Mouse (Mus musculus) heart, embryonic 16.5 days (tissue): ENCODE measurements around the gene Gm10153. TPM values are rescaled to one million over a fixed set of nuclear protein-coding genes. Genes with fewer than 3 reads are reported as not detected.
"Not testable (repeated sequence)": the region's sequence is repeated elsewhere in the genome, so short reads cannot be mapped to it uniquely, and the experiment has no call there.

Source experiments
- ATAC-seq: fragments of 200-750 bp; cut with Nextera tagmentation; replicated peaks from 2 replicates; pipeline ENCODE4 v1.8.0; 2017; ENCODE audit warnings: moderate number of reproducible peaks; ENCODE audit not compliant: insufficient read depth, low FRiP score; ENCODE audit errors: extremely low read depth
- H3K27ac ChIP-seq: fragments of 300-500 bp; sonication (generic); 2 replicates; pipeline ENCODE4 v1.5.1; 2014; ENCODE audit warnings: mild to moderate bottlenecking, low read length, control low read depth, moderate library complexity
- H3K27me3 ChIP-seq: fragments of 300-500 bp; sonication (generic); 2 replicates; pipeline ENCODE4 v1.6.1; 2014; ENCODE audit warnings: low read length, mixed read lengths; ENCODE audit not compliant: control insufficient read depth, insufficient read depth
- H3K36me3 ChIP-seq: fragments of 300-500 bp; sonication (generic); 2 replicates; pipeline ENCODE4 v1.6.1; 2014; ENCODE audit not compliant: control insufficient read depth, insufficient read depth
- H3K4me1 ChIP-seq: fragments of 300-500 bp; sonication (generic); 2 replicates; pipeline ENCODE4 v1.6.1; 2014; ENCODE audit warnings: low read length, mixed read lengths; ENCODE audit not compliant: control insufficient read depth, insufficient read depth
- H3K4me2 ChIP-seq: fragments of 300-500 bp; sonication (generic); 2 replicates; pipeline ENCODE4 v1.6.1; 2014; ENCODE audit warnings: low read depth, mild to moderate bottlenecking, control low read depth, low read length
- H3K4me3 ChIP-seq: fragments of 300-500 bp; sonication (generic); 2 replicates; pipeline ENCODE4 v1.5.1; 2014; ENCODE audit warnings: mild to moderate bottlenecking, control low read depth, low read length
- H3K9ac ChIP-seq: fragments of 300-500 bp; sonication (generic); 2 replicates; pipeline ENCODE4 v1.6.1; 2014; ENCODE audit warnings: low read length, control low read depth
- H3K9me3 ChIP-seq: fragments of 300-500 bp; sonication (generic); replicated peaks from 2 replicates; pipeline ENCODE4 v1.6.1; 2016; ENCODE audit warnings: low read length; ENCODE audit not compliant: control insufficient read depth
- WGBS: fragments of 180-500 bp; shearing (Covaris S2); extraction: QIAGEN DNeasy Blood & Tissue Kit; methylation state at CpG from one replicate; pipeline ENCODE4 v1.1.7; 2014; 5-methylcytosine and 5-hydroxymethylcytosine counted together
- polyA plus RNA-seq: library from polyadenylated mRNA; unstranded; fragments of >200 nt; fragmentation: Nextera tagmentation; extraction: Ambion mirVana; gene quantifications from 2 replicates; pipeline ENCODE4 v1.2.1, GENCODE M21; 2015

Gm10153 gene
- not detected in 2 replicates for polyA plus RNA-seq

DNA sequence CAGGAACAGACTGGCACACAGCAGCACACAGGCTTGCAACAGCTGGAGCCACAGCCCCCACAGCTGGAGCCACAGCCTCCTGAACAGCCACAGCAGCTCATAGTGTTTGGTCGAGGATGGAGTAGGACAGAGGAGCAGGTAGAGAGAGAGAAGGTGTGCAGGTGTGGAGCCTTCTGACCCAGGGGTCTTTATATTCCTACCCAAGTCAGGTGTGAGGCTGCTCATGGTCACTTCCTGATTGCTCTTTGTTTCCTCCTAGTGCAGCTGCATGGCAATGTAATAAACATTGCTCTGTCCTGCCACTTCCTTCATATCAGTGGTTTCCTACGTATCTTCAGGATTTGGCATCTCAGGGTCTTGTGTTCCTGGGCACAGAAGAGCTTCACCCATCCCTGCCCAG lies at the start of gene Gm10153:
TSS of gene Gm10153 (minus strand) at position 101 of the 400 bp plus-strand sequence.
- H3K27ac ChIP-seq, result no peak within 1 kb of the TSS
- H3K36me3 ChIP-seq, result no peaks in the 10 kb centered on the region
- H3K9ac ChIP-seq, result no peak within 1 kb of the TSS
- peaks cover 4% of the 10 kb centered on the region; the same call in 1 of the 2 replicates for H3K9me3 ChIP-seq
- no peaks in the 10 kb centered on the region for H3K4me1 ChIP-seq
- no peaks in the 10 kb centered on the region for H3K27me3 ChIP-seq
- no peak within 1 kb of the TSS for H3K4me3 ChIP-seq
- H3K4me2 ChIP-seq, result no peak within 1 kb of the TSS
- ATAC-seq, result no peak
- WGBS, result 29% methylated on average over 2 of the region's 2 CpGs

DNA sequence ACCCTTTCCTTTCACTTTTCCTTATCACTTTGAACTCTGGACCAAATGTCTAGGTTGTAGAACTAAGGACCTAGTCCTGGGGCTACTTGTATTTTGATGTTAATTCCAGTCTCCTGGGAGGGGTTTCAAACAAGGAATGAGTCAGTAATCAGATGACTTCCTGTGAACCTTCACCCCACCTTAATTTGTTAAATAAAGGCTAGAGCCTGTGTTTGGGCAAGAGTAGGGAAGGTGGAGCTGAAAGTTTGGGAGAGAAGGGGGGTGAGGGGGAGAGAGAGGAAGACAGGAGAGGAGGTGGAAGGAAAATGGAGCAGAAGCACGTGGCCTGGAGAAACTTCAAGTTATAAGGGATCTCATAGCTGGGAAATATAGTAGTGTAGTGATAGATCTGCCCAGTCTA lies 41.4 kb upstream of the Gm10153 start:
- Histone ChIP-seq H3K4me3 (no peak overlapping the region), H3K4me1 (no peaks in the 10 kb centered on the region), H3K9me3 (peaks cover 6% of the 10 kb centered on the region), H3K4me2 (no peak overlapping the region), H3K27ac (no peak overlapping the region), H3K27me3 (no peaks in the 10 kb centered on the region), H3K9ac (no peak overlapping the region), H3K36me3 (no peaks in the 10 kb centered on the region)
- no peak for ATAC-seq
- WGBS, result 11% methylated on average over 1 of the region's 1 CpGs

DNA sequence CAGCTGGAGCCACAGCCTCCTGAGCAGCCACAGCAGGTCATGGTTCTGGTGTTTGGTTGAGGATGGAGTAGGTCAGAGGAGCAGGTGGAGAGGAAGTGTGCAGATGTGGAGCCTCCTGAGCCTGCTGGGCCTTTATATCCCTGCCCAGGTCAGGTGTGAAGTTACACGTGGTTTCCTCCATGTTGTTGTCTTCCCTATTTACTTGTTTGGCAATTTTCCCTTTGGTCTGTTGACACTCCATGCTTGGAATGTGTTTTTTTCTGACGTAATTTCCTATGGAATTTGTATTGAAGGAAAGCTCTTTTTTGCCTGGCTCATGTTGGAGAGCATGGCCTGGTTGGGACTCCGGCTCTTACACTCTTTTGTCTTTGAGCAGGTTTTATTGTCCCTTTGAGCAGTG lies 39.7 kb upstream of the Gm10153 start, which contains the start of gene Krtap5-5:
TSS of gene Krtap5-5 (minus strand) at position 101 of the 400 bp plus-strand sequence.
- not testable (repeated sequence) for H3K36me3 ChIP-seq, H3K9me3 ChIP-seq, H3K27ac ChIP-seq, H3K9ac ChIP-seq, H3K4me3 ChIP-seq, ATAC-seq, H3K4me2 ChIP-seq, H3K4me1 ChIP-seq, H3K27me3 ChIP-seq
- 39% methylated on average over 3 of the region's 3 CpGs for WGBS

DNA sequence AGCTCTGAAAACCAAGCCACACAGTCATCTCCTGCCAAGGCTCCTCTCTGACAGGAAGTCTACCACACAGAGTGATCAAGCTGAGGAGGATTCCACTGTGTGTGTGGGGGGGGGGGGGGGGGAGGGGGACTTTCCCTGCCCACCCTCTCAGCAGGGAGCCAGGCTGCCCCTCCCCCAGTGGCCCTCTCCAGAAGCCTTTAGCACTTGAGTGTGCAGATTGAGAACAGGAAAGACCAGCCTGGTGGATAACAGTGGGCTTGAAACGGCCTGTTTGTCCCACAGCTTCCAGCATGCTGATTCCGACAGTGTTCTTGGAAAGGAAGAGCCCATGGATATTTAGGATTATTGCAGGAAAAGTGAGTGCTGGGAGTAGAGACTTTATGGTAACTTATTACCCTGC lies 34.3 kb upstream of the Gm10153 start:
- H3K36me3 ChIP-seq, result no peaks in the 10 kb centered on the region
- no peak for ATAC-seq
- H3K4me1 ChIP-seq, result no peaks in the 10 kb centered on the region
- H3K4me2 ChIP-seq, result no peak overlapping the region
- no peaks in the 10 kb centered on the region for H3K27me3 ChIP-seq
- H3K9me3 ChIP-seq, result no peaks in the 10 kb centered on the region
- 31% methylated on average over 2 of the region's 2 CpGs for WGBS
- no peak overlapping the region for H3K4me3 ChIP-seq
- no peak overlapping the region for H3K9ac ChIP-seq
- H3K27ac ChIP-seq, result no peak overlapping the region

DNA sequence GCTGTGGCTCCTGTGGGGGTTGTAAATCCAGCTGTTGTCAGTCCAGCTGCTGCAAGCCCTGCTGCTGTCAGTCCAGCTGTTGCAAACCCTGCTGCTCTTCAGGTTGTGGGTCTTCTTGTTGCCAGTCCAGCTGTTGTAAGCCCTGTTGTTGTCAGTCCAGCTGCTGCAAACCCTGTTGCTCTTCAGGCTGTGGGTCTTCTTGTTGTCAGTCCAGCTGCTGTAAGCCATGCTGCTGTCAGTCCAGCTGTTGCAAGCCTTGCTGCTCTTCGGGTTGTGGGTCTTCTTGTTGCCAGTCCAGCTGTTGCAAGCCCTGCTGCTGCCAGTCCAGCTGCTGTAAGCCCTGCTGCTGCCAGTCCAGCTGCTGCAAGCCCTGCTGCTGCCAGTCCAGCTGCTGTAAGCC lies 21.9 kb upstream of the Gm10153 start:
- H3K9me3 ChIP-seq, H3K4me3 ChIP-seq, ATAC-seq, H3K4me1 ChIP-seq, H3K4me2 ChIP-seq, H3K9ac ChIP-seq, H3K27me3 ChIP-seq, H3K36me3 ChIP-seq, H3K27ac ChIP-seq: not testable (repeated sequence)
- 59% methylated on average over 1 of the region's 1 CpGs for WGBS

DNA sequence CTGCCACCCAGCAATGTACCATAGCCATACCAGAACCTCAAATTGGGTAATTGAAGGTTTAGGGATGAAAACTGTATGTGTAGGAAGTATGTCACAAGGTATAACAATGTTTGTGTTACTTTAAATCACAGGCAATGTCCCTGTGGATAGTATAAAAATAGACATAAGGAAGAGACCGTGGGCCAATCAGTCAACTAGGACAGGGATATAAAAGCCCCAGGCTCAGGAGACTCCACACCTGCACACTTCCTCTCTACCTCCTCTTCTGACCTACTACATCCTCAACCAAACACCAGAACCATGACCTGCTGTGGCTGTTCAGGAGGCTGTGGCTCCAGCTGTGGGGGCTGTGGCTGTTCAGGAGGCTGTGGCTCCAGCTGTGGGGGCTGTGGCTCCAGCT lies 21.4 kb upstream of the Gm10153 start, which contains the start of gene Gm7579:
TSS of gene Gm7579 (plus strand) at position 301 of the 400 bp plus-strand sequence.
- no peaks in the 10 kb centered on the region for H3K36me3 ChIP-seq
- H3K4me2 ChIP-seq, result no peak within 1 kb of the TSS
- H3K27ac ChIP-seq, result no peak within 1 kb of the TSS
- no peaks in the 10 kb centered on the region for H3K9me3 ChIP-seq
- H3K27me3 ChIP-seq, result no peaks in the 10 kb centered on the region
- no peak within 1 kb of the TSS for H3K4me3 ChIP-seq
- H3K4me1 ChIP-seq, result no peaks in the 10 kb centered on the region
- no peak for ATAC-seq
- no peak within 1 kb of the TSS for H3K9ac ChIP-seq
- WGBS, result 35% methylated on average over 1 of the region's 1 CpGs

DNA sequence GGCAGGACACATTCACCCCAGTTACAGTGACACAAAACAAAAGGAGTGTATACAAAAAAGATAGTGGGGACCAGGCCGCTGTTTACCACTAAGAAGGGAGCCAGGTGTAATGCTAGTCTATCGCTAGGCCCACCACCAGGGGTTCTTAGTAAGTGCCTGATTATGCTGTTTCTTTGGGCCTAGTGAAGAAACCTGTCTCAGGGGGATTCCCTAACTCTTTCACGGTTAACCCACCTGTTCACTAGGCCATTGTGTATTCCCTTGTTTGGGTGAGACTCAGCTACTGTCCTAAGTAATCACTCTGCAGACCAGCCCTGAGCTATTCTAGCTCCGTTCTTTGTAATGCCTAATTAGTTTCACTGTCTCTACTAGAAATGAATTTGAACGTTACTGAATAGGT lies 16.7 kb upstream of the Gm10153 start:
- not testable (repeated sequence) for H3K27ac ChIP-seq, H3K27me3 ChIP-seq, H3K4me1 ChIP-seq, H3K9me3 ChIP-seq, H3K9ac ChIP-seq, H3K36me3 ChIP-seq, H3K4me2 ChIP-seq, H3K4me3 ChIP-seq, ATAC-seq
- WGBS, result 79% methylated on average over 5 of the region's 5 CpGs

DNA sequence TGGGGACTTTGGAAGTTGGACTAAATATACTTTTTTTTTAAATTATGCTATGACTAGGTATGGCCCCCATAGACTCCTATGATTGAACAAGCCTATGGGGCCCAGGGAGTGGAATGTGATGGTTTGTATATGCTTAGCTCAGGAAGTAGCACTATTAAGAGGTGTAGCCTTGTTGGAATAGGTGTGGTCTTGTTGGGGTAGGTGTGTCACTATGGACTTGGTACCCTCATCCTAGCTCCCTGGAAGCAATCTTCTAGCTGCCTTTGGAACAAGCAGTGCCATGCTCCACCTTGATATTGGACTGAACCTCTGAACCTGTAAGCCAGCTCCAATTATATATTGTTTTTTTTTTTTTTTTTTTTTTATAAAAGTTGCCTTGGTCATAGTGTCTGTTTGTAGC lies 15.3 kb upstream of the Gm10153 start:
- Histone ChIP-seq H3K27ac (no peak overlapping the region), H3K9ac (no peak overlapping the region), H3K9me3 (no peaks in the 10 kb centered on the region), H3K36me3 (no peaks in the 10 kb centered on the region), H3K27me3 (no peaks in the 10 kb centered on the region), H3K4me1 (no peaks in the 10 kb centered on the region), H3K4me2 (no peak overlapping the region), H3K4me3 (no peak overlapping the region)
- ATAC-seq, result no peak

DNA sequence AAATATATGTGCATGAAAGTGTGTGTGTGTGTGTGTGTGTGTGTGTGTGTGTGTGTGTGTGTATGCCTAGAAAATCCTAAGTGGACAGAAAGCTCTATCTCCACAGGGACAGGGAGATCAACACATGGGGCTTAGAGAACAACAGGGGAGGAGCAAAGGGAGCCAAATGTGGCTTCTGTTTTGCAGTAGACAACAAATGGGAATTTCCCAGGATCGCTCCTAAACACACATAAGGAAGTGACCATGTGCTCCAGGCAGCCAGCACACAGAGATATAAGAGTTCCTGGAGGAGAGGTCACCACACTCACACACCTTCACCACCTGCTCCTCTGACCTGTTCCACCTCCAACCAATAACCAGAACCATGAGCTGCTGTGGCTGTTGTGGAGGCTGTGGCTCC lies 10.9 kb upstream of the Gm10153 start, which contains the start of gene Krtap5-3:
TSS of gene Krtap5-3 (plus strand) at position 301 of the 400 bp plus-strand sequence.
- H3K27me3 ChIP-seq, result no peaks in the 10 kb centered on the region
- no peak within 1 kb of the TSS for H3K9ac ChIP-seq
- no peak within 1 kb of the TSS for H3K4me3 ChIP-seq
- H3K4me2 ChIP-seq, result no peak within 1 kb of the TSS
- H3K4me1 ChIP-seq, result no peaks in the 10 kb centered on the region
- no peak for ATAC-seq
- H3K9me3 ChIP-seq, result no peaks in the 10 kb centered on the region
- H3K27ac ChIP-seq, result no peak within 1 kb of the TSS
- 43% methylated on average over 1 of the region's 1 CpGs for WGBS
- no peaks in the 10 kb centered on the region for H3K36me3 ChIP-seq
